Mouse (Mus musculus) retina, postnatal 1 day (tissue): ENCODE data around the gene Nck1.

Experiments used
- DNase-seq: peaks from one replicate; pipeline ENCODE4 v3.0.0-alpha.2; 2012

Nck1 gene

GRCm38 (mm10) chr9:100534686-100535085, 11.2 kb downstream of the Nck1 start:
- no peak for DNase-seq

- DNase-seq = no peak
Observed at GRCm38 (mm10) chr9:100532847-100533505, 13.0 kb downstream of the Nck1 start.

GRCm38 (mm10) chr9:100531296-100531695, 14.6 kb downstream of the Nck1 start:
- DNase-seq = no peak

GRCm38 (mm10) chr9:100525225-100525624, 20.7 kb downstream of the Nck1 start:
- no peak for DNase-seq

GRCm38 (mm10) chr9:100522029-100522428, 23.9 kb downstream of the Nck1 start:
- no peak for DNase-seq

- DNase-seq = peak; percentile 78
Observed at GRCm38 (mm10) chr9:100520586-100520985, 25.3 kb downstream of the Nck1 start.

- peak; percentile 11 for DNase-seq
Observed at GRCm38 (mm10) chr9:100520012-100520411, 25.9 kb downstream of the Nck1 start.

GRCm38 (mm10) chr9:100507581-100507980, 38.4 kb downstream of the Nck1 start:
- DNase-seq = no peak

- DNase-seq = no peak
Observed at GRCm38 (mm10) chr9:100506652-100507051, 39.3 kb downstream of the Nck1 start.

- no peak for DNase-seq
Observed at GRCm38 (mm10) chr9:100505498-100505897, 40.4 kb downstream of the Nck1 start.

GRCm38 (mm10) chr9:100493611-100494261, 52.2 kb downstream of the Nck1 start:
- no peak for DNase-seq

- DNase-seq = no peak
Observed at GRCm38 (mm10) chr9:100491424-100491823, 54.5 kb downstream of the Nck1 start.

- DNase-seq = no peak
Observed at GRCm38 (mm10) chr9:100488969-100489368, 57.0 kb downstream of the Nck1 start.

- DNase-seq = no peak
Observed at GRCm38 (mm10) chr9:100488056-100488713, 57.7 kb downstream of the Nck1 start.

GRCm38 (mm10) chr9:100486431-100486830, 59.5 kb downstream of the Nck1 start, which contains the start of gene Il20rb:
Il20rb (minus strand) TSS chr9:100486788.
- peak; percentile 51 for DNase-seq

GRCm38 (mm10) chr9:100483318-100483717, 62.6 kb downstream of the Nck1 start:
- DNase-seq = no peak

GRCm38 (mm10) chr9:100481626-100482025, 64.3 kb downstream of the Nck1 start:
- peak; percentile 51 for DNase-seq

- no peak for DNase-seq
Observed at GRCm38 (mm10) chr9:100474056-100474455, 71.9 kb downstream of the Nck1 start.

- no peak for DNase-seq
Observed at GRCm38 (mm10) chr9:100473361-100473760, 72.6 kb downstream of the Nck1 start.

- DNase-seq = no peak
Observed at GRCm38 (mm10) chr9:100472931-100473330, 73.0 kb downstream of the Nck1 start.

GRCm38 (mm10) chr9:100471605-100471953, 74.4 kb downstream of the Nck1 start:
- DNase-seq = no peak

- no peak for DNase-seq
Observed at GRCm38 (mm10) chr9:100470936-100471604, 74.9 kb downstream of the Nck1 start.

GRCm38 (mm10) chr9:100470228-100470627, 75.7 kb downstream of the Nck1 start:
- DNase-seq = no peak

- DNase-seq = no peak
Observed at GRCm38 (mm10) chr9:100469681-100470080, 76.3 kb downstream of the Nck1 start.
